Mouse (Mus musculus) CH12.LX (cell line): ENCODE measurements around the gene Eid1. TPM values are rescaled to one million over a fixed set of nuclear protein-coding genes. Genes with fewer than 3 reads are reported as not detected.

Source experiments
- DNase-seq: peaks from one replicate; pipeline ENCODE4 v3.0.0-alpha.2; 2013; ENCODE audit errors: extremely low read depth
- H3K27ac ChIP-seq: 2 replicates; pipeline ENCODE4 v1.5.1; 2012; ENCODE audit warnings: low read depth, mild to moderate bottlenecking, control low read depth, moderate library complexity; ENCODE audit not compliant: insufficient read depth
- H3K27me3 ChIP-seq: replicated peaks from 2 replicates; pipeline ENCODE3; 2012; ENCODE audit warnings: inconsistent platforms
- H3K36me3 ChIP-seq, 2 experiments: replicated peaks in 1 of 2; 2 replicates each; pipeline versions ENCODE3 to v1.6.1; 2012; ENCODE audit warnings: inconsistent platforms in 1 of 2, low read length in 1 of 2, mild to moderate bottlenecking in 1 of 2, mixed read lengths in 1 of 2, moderate library complexity in 1 of 2; ENCODE audit not compliant: control insufficient read depth in 1 of 2, insufficient read depth in 1 of 2
- H3K4me1 ChIP-seq, 2 experiments: 2 replicates each; pipeline ENCODE4 v1.6.1; 2012; ENCODE audit warnings: inconsistent platforms in 1 of 2, moderate library complexity in 1 of 2; ENCODE audit not compliant: insufficient read depth in 2 of 2, control insufficient read depth in 1 of 2
- H3K4me2 ChIP-seq: 2 replicates; pipeline ENCODE4 v1.6.1; 2012; ENCODE audit warnings: low read depth, mild to moderate bottlenecking, control low read depth; ENCODE audit not compliant: poor library complexity, insufficient read depth, severe bottlenecking
- H3K4me3 ChIP-seq, 3 experiments: fragments of 150-350 bp in 1 of 3; sonication (generic) in 1 of 3; replicated peaks in 1 of 3; 2 replicates each; pipeline versions ENCODE3 to v1.5.1; 2011 to 2012; ENCODE audit warnings: low read depth in 2 of 3, low read length in 2 of 3, mild to moderate bottlenecking in 2 of 3, moderate library complexity in 2 of 3, control low read depth in 1 of 3, improper control_type of control experiment in 1 of 3, inconsistent platforms in 1 of 3, mixed read lengths in 1 of 3; ENCODE audit not compliant: poor library complexity in 1 of 3
- H3K79me2 ChIP-seq: replicated peaks from 2 replicates; pipeline ENCODE4 v1.6.1; 2012; ENCODE audit warnings: mild to moderate bottlenecking, moderate library complexity; ENCODE audit not compliant: control insufficient read depth, poor library complexity, insufficient read depth, severe bottlenecking; ENCODE audit errors: extremely low read depth
- H3K9ac ChIP-seq: 2 replicates; pipeline ENCODE4 v1.6.1; 2012; ENCODE audit warnings: low read depth, mild to moderate bottlenecking, control low read depth, moderate library complexity; ENCODE audit not compliant: insufficient read depth
- H3K9me3 ChIP-seq: replicated peaks from 2 replicates; pipeline ENCODE3; 2012; ENCODE audit warnings: low read length, inconsistent platforms, mixed read lengths
- BHLHE40 ChIP-seq: IDR thresholded peaks from 2 replicates; pipeline ENCODE4 v1.6.1; 2011; ENCODE audit warnings: mild to moderate bottlenecking, low read depth, low read length, improper control_type of control experiment
- CHD2 ChIP-seq: IDR thresholded peaks from 2 replicates; pipeline ENCODE4 v1.6.1; 2011; ENCODE audit warnings: low read length, improper control_type of control experiment
- E2F4 ChIP-seq: IDR thresholded peaks from 2 replicates; pipeline ENCODE4 v1.6.1; 2011; ENCODE audit warnings: low read depth, low read length, improper control_type of control experiment; ENCODE audit not compliant: insufficient replicate concordance
- GABPA ChIP-seq: IDR thresholded peaks from 2 replicates; pipeline ENCODE4 v1.6.1; 2012; ENCODE audit warnings: low read depth, low read length, improper control_type of control experiment, inconsistent platforms; ENCODE audit not compliant: insufficient replicate concordance
- IRF4 ChIP-seq: IDR thresholded peaks from 2 replicates; pipeline ENCODE4 v1.6.1; 2014; ENCODE audit warnings: low read depth, mild to moderate bottlenecking, inconsistent platforms, low read length, improper control_type of control experiment
- JUN ChIP-seq: IDR thresholded peaks from 2 replicates; pipeline ENCODE4 v1.6.1; 2011; ENCODE audit warnings: low read depth, mild to moderate bottlenecking, low read length, improper control_type of control experiment, moderate library complexity; ENCODE audit not compliant: insufficient read depth
- JUND ChIP-seq: conservative IDR thresholded peaks from 2 replicates; pipeline ENCODE4 v1.6.1; 2011; ENCODE audit warnings: low read depth, low read length, improper control_type of control experiment
- MAFK ChIP-seq: IDR thresholded peaks from 2 replicates; pipeline ENCODE4 v1.6.1; 2011; ENCODE audit warnings: low read length, improper control_type of control experiment; ENCODE audit not compliant: insufficient replicate concordance
- MAX ChIP-seq: IDR thresholded peaks from 2 replicates; pipeline ENCODE4 v1.6.1; 2011; ENCODE audit warnings: low read length, improper control_type of control experiment
- MAZ ChIP-seq: IDR thresholded peaks from 2 replicates; pipeline ENCODE4 v1.6.1; 2012; ENCODE audit warnings: low read depth, mild to moderate bottlenecking, inconsistent platforms, low read length, improper control_type of control experiment, moderate library complexity
- MEF2A ChIP-seq: IDR thresholded peaks from 2 replicates; pipeline ENCODE4 v1.6.1; 2014; ENCODE audit warnings: low read depth, mild to moderate bottlenecking, inconsistent platforms, low read length, improper control_type of control experiment, borderline replicate concordance
- MXI1 ChIP-seq: IDR thresholded peaks from 2 replicates; pipeline ENCODE4 v1.6.1; 2011; ENCODE audit warnings: mild to moderate bottlenecking, low read depth, low read length, improper control_type of control experiment
- MYC ChIP-seq: IDR thresholded peaks from 2 replicates; pipeline ENCODE4 v1.6.1; 2011; ENCODE audit warnings: low read depth, mild to moderate bottlenecking, improper control_type of control experiment, low read length
- NELFE ChIP-seq: IDR thresholded peaks from 2 replicates; pipeline ENCODE4 v1.6.1; 2011; ENCODE audit warnings: low read depth, low read length, improper control_type of control experiment
- NRF1 ChIP-seq: IDR thresholded peaks from 2 replicates; pipeline ENCODE4 v1.6.1; 2014; ENCODE audit warnings: low read depth, mild to moderate bottlenecking, inconsistent platforms, low read length, improper control_type of control experiment, moderate library complexity
- PAX5 ChIP-seq: IDR thresholded peaks from 2 replicates; pipeline ENCODE4 v1.6.1; 2012; ENCODE audit warnings: low read length, inconsistent platforms, mixed read lengths
- POLR2AphosphoS2 ChIP-seq: IDR thresholded peaks from 2 replicates; pipeline ENCODE4 v1.6.1; 2011; ENCODE audit warnings: low read depth, low read length, improper control_type of control experiment
- RAD21 ChIP-seq: IDR thresholded peaks from 2 replicates; pipeline ENCODE4 v1.6.1; 2011; ENCODE audit warnings: low read depth, mild to moderate bottlenecking, low read length, improper control_type of control experiment, moderate library complexity
- RCOR1 ChIP-seq: conservative IDR thresholded peaks from 2 replicates; pipeline ENCODE4 v1.6.1; 2012; ENCODE audit warnings: low read depth, mild to moderate bottlenecking, inconsistent platforms, low read length, improper control_type of control experiment
- SIN3A ChIP-seq: IDR thresholded peaks from 2 replicates; pipeline ENCODE4 v1.6.1; 2012; ENCODE audit warnings: low read length, improper control_type of control experiment, inconsistent platforms
- TBP ChIP-seq: conservative IDR thresholded peaks from 2 replicates; pipeline ENCODE4 v1.6.1; 2011; ENCODE audit warnings: low read depth, low read length, improper control_type of control experiment
- UBTF ChIP-seq: IDR thresholded peaks from 2 replicates; pipeline ENCODE4 v1.6.1; 2012; ENCODE audit warnings: low read depth, mild to moderate bottlenecking, inconsistent platforms, low read length, improper control_type of control experiment, moderate library complexity
- USF2 ChIP-seq: conservative IDR thresholded peaks from 2 replicates; pipeline ENCODE4 v1.6.1; 2011; ENCODE audit warnings: low read depth, low read length, improper control_type of control experiment
- ZKSCAN1 ChIP-seq: IDR thresholded peaks from 2 replicates; pipeline ENCODE4 v1.6.1; 2012; ENCODE audit warnings: low read depth, inconsistent platforms, low read length, improper control_type of control experiment, borderline replicate concordance
- dilution Hi-C: fragments of 300-500 bp; cut with MboI; formaldehyde crosslinking; loops from 2 replicates; pipeline ENCODE4 v1.14.3; 2020; ENCODE audit warnings: low sequenced_read_pairs; ENCODE audit not compliant: extremely low pct_unique_long_range_greater_than_20kb, extremely low pct_ligation_motif_present
- in situ Hi-C: fragments of 300-500 bp; cut with MboI; formaldehyde crosslinking; loops from 3 replicates; pipeline ENCODE4 v1.14.3; 2019; ENCODE audit warnings: low sequenced_read_pairs, low pct_ligation_motif_present, low pct_unique_long_range_greater_than_20kb, mixed read lengths
- polyA plus RNA-seq: library from polyadenylated mRNA; unstranded; fragments of >175 nt; gene quantifications from 2 replicates; pipeline ENCODE4 v1.2.1, GENCODE M21; 2012; ENCODE audit warnings: low read depth; ENCODE audit not compliant: insufficient read length
- total RNA-seq, 2 experiments: library from RNA; depleted of rRNA; stranded (reverse); fragments of 300-350 nt in 1 of 2; fragments of >200 nt in 1 of 2; gene quantifications; 2 replicates each; pipeline ENCODE4 v1.2.3; 2012 to 2014

Gene Eid1
- total and polyA plus RNA-seq, 3 experiments = 15.4 to 39.8 (median 20.4) TPM

DNA sequence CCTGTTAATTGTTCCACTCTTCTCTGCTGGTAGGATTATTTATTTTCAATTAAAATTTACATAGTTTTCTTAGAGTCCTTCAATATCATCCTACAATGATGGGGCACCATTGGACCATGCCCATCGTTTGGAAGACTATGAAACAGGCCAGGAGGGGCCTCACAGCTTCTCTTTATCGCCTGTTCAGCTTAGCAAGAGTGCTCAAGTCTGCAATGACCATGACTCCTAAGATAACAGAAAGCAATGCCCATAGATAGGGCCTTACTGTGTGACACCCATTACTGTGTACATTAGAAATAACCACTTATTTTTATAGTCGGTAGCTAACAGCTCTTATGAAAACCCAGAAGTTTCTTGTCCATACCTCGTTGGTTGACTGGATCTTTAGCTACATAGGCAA, 7.0 kb upstream of the Eid1 start:
- H3K4me2 ChIP-seq = no peak overlapping the region

DNA sequence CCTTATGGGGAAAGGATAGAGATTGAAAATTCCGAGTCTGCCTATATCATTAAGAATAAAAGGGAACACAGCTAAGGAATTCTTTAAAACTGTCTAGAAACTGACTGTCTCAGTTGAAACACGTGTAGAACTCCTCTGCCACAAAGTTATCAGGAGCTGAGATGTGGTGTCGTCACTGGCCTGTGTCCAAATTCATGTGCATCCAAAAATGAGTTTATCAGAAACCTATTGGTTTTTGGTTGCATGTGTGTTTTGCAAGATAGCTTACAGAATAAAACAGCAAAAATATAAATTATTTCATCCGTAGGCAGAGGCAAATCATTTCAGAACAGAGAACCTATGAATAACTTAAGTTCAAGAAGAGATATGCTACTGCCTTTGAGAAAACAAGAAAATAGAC, 6.2 kb upstream of the Eid1 start:
- no peaks in the 10 kb centered on the region for H3K36me3 ChIP-seq
- H3K27ac ChIP-seq = no peak overlapping the region
- H3K4me1 ChIP-seq = peaks cover 11 to 35% of the 10 kb centered on the region in 2 experiments; a peak in 3 of 4 replicates
- no peak for DNase-seq
- H3K4me3 ChIP-seq = no peak overlapping the region
- dilution Hi-C loops = no loop called here
- 0 out of 2 replicates have a peak, but pooled peaks have one; percentile 22 for TF ChIP-seq SIN3A
- TF ChIP-seq RCOR1 = 0 out of 2 replicates have a peak, but pooled peaks have one; percentile 14
- no peak for TF ChIP-seq PAX5
- 0 out of 2 replicates have a peak, but pooled peaks have one; percentile 10 for TF ChIP-seq JUND
- TF ChIP-seq MAFK = no peak
- TF ChIP-seq, all 38 proteins: peak for 3
- in situ Hi-C loops = loop anchor here (25.0 kb wide), 1 partner anchor 371 kb away; the partner anchor contains the start of gene Fgf7
- Histone ChIP-seq H3K27me3 (no peaks in the 10 kb centered on the region), H3K79me2 (no peaks in the 10 kb centered on the region; the same call in 1 of the 2 replicates), H3K9ac (no peak overlapping the region), H3K9me3 (peaks cover 2% of the 10 kb centered on the region), H3K4me2 (no peak overlapping the region)

More for the DNA sequence above, 7.0 kb upstream of the Eid1 start:
- DNase-seq = no peak
- dilution Hi-C loops (no loop called here), in situ Hi-C loops (loop anchor here (25.0 kb wide), 1 partner anchor 371 kb away; the partner anchor contains the start of gene Fgf7)
- TF ChIP-seq RAD21 = no peak
- Histone ChIP-seq H3K9ac (no peak overlapping the region), H3K4me1 (peaks cover 11 to 35% of the 10 kb centered on the region in 2 experiments; a peak in 3 of 4 replicates), H3K4me3 (no peak overlapping the region), H3K27ac (no peak overlapping the region), H3K36me3 (no peaks in the 10 kb centered on the region), H3K9me3 (peaks cover 2% of the 10 kb centered on the region), H3K79me2 (no peaks in the 10 kb centered on the region; the same call in 1 of the 2 replicates), H3K27me3 (no peaks in the 10 kb centered on the region)

DNA sequence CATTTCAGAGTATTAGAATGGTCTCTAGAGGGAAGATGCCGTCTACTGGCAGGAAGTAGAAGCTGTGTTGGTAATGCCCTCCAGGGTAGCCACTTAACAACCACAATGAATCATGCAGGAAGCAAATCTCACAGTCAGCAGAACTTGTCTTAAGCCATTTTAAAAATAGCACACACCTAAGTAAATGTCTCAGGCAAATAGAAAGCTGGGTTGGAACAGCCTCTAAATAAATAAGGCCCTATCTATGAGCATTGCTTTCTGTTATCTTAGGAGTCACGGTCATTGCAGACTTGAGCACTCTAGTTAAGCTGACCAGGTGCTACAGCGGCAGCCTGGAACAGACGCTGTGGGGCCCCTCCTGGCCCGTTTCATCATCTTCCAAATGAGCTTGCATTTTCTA, 5.7 kb upstream of the Eid1 start:
- H3K27ac ChIP-seq = no peak overlapping the region
- peak overlapping the region; percentile 45 for H3K9ac ChIP-seq
- no peaks in the 10 kb centered on the region for H3K36me3 ChIP-seq
- H3K4me3 ChIP-seq = no peak overlapping the region
- dilution Hi-C loops (no loop called here), in situ Hi-C loops (loop anchor here (25.0 kb wide), 1 partner anchor 370 kb away; the partner anchor contains the start of gene Fgf7)
- peak overlapping the region; percentile 82 for H3K4me2 ChIP-seq
- H3K4me1 ChIP-seq = peaks cover 11 to 35% of the 10 kb centered on the region in 2 experiments; a peak in 3 of 4 replicates
- no peaks in the 10 kb centered on the region; the same call in 1 of the 2 replicates for H3K79me2 ChIP-seq
- peak; percentile 78 for DNase-seq
- H3K27me3 ChIP-seq = no peaks in the 10 kb centered on the region
- H3K9me3 ChIP-seq = peaks cover 2% of the 10 kb centered on the region
- no peak for TF ChIP-seq MAZ
- TF ChIP-seq MXI1 = no peak
- TF ChIP-seq JUN = peak; percentile 9; the same call in 1 of the 2 replicates
- TF ChIP-seq IRF4 = no peak
- no peak for TF ChIP-seq BHLHE40
- no peak for TF ChIP-seq UBTF
- TF ChIP-seq GABPA = no peak
- TF ChIP-seq TBP = no peak
- TF ChIP-seq ZKSCAN1 = no peak
- no peak for TF ChIP-seq JUND
- TF ChIP-seq E2F4 = no peak
- TF ChIP-seq RAD21 = no peak; the same call in 1 of the 2 replicates
- TF ChIP-seq NRF1 = no peak
- TF ChIP-seq RCOR1 = no peak
- TF ChIP-seq MYC = no peak
- no peak for TF ChIP-seq USF2
- TF ChIP-seq MAX = no peak
- no peak for TF ChIP-seq CHD2
- no peak for TF ChIP-seq POLR2AphosphoS2
- no peak for TF ChIP-seq NELFE
- TF ChIP-seq MEF2A = peak; percentile 80; the same call in 1 of the 2 replicates
